Mouse (Mus musculus): ENCODE measurements around the gene Ppm1m. TPM values are rescaled to one million over a fixed set of nuclear protein-coding genes. Genes with fewer than 3 reads are reported as not detected.

Gene Ppm1m
- polyA plus RNA-seq, 1 experiment from 2014 or later: 55.8 TPM

GRCm38 (mm10) chr9:106202819-106203636, 3.5 kb upstream of the Ppm1m start, which contains the start of gene Twf2:
Twf2 (plus strand) TSS chr9:106203108.
- Histone ChIP-seq H3K4me1 (peaks cover 41% of the 10 kb centered on the region), H3K27me3 (no peaks in the 10 kb centered on the region), H3K9me3 (replicated peaks) (no peaks in the 10 kb centered on the region), H3K4me3 (replicated peaks) (peak within 1 kb of the TSS; percentile 67), H3K36me3 (0 out of 2 replicates have a peak, but pooled peaks cover under 1% of the 10 kb centered on the region), H3K9ac (peak within 1 kb of the TSS; percentile 63; the same call in 1 of the 2 replicates), H3K27ac (replicated peaks) (peak within 1 kb of the TSS; percentile 80), H3K4me2 (replicated peaks) (peak within 1 kb of the TSS; percentile 60)
- ATAC-seq (ENCODE audit: insufficient number of reproducible peaks, low FRiP score, low TSS enrichment, low read depth): peak; percentile 91
- under 1% methylated on average over 61 of the region's 61 CpGs for WGBS

- no peaks in the 10 kb centered on the region for H3K27me3 ChIP-seq
- H3K9ac ChIP-seq: no peak overlapping the region
- WGBS: 81% methylated on average over 3 of the region's 3 CpGs
- ATAC-seq (ENCODE audit: insufficient number of reproducible peaks, low FRiP score, low TSS enrichment, low read depth): no peak
- H3K4me1 ChIP-seq: peaks cover 47% of the 10 kb centered on the region
- H3K4me2 ChIP-seq (replicated peaks): peak overlapping the region; percentile 60; the same call in 1 of the 2 replicates
- H3K9me3 ChIP-seq (replicated peaks): no peaks in the 10 kb centered on the region
- no peak overlapping the region; the same call in 1 of the 2 replicates for H3K4me3 ChIP-seq (replicated peaks)
- H3K36me3 ChIP-seq: 0 out of 2 replicates have a peak, but pooled peaks cover under 1% of the 10 kb centered on the region
- H3K27ac ChIP-seq (replicated peaks): no peak overlapping the region
These were observed 2.3 kb upstream of the Ppm1m start for GRCm38 (mm10) chr9:106201895-106202294.

- no peak overlapping the region for H3K27ac ChIP-seq (replicated peaks)
- H3K4me3 ChIP-seq (replicated peaks): peak overlapping the region; percentile 65
- peak overlapping the region; percentile 64 for H3K4me2 ChIP-seq (replicated peaks)
- under 1% methylated on average over 51 of the region's 51 CpGs for WGBS
- peaks cover 31% of the 10 kb centered on the region for H3K4me1 ChIP-seq
- no peaks in the 10 kb centered on the region for H3K9me3 ChIP-seq (replicated peaks)
- H3K27me3 ChIP-seq: no peaks in the 10 kb centered on the region
- peaks cover 26% of the 10 kb centered on the region for H3K36me3 ChIP-seq
- H3K9ac ChIP-seq: peak overlapping the region; percentile 62
- ATAC-seq (ENCODE audit: insufficient number of reproducible peaks, low FRiP score, low TSS enrichment, low read depth): peak; percentile 72
These were observed 536 bp downstream of the Ppm1m start for GRCm38 (mm10) chr9:106198962-106199458.

- Histone ChIP-seq H3K4me2 (replicated peaks) (peak overlapping the region; percentile 64; the same call in 1 of the 2 replicates), H3K36me3 (peaks cover 34% of the 10 kb centered on the region), H3K9me3 (replicated peaks) (no peaks in the 10 kb centered on the region), H3K4me3 (replicated peaks) (peak overlapping the region; percentile 65), H3K27me3 (no peaks in the 10 kb centered on the region), H3K9ac (no peak overlapping the region), H3K27ac (replicated peaks) (no peak overlapping the region), H3K4me1 (peaks cover 24% of the 10 kb centered on the region)
- 91% methylated on average over 9 of the region's 9 CpGs for WGBS
- ATAC-seq (ENCODE audit: insufficient number of reproducible peaks, low FRiP score, low TSS enrichment, low read depth): no peak
These were observed 1.8 kb downstream of the Ppm1m start for GRCm38 (mm10) chr9:106197732-106198131.

GRCm38 (mm10) chr9:106197081-106197713, 2.3 kb downstream of the Ppm1m start:
- H3K36me3 ChIP-seq: peaks cover 39% of the 10 kb centered on the region
- WGBS: 90% methylated on average over 3 of the region's 3 CpGs
- H3K9ac ChIP-seq: no peak overlapping the region
- H3K9me3 ChIP-seq (replicated peaks): no peaks in the 10 kb centered on the region
- peaks cover 22% of the 10 kb centered on the region for H3K4me1 ChIP-seq
- H3K27ac ChIP-seq (replicated peaks): no peak overlapping the region
- no peak overlapping the region for H3K4me2 ChIP-seq (replicated peaks)
- no peak overlapping the region for H3K4me3 ChIP-seq (replicated peaks)
- H3K27me3 ChIP-seq: no peaks in the 10 kb centered on the region
- no peak for ATAC-seq (ENCODE audit: insufficient number of reproducible peaks, low FRiP score, low TSS enrichment, low read depth)

- ATAC-seq (ENCODE audit: insufficient number of reproducible peaks, low FRiP score, low TSS enrichment, low read depth): no peak
- no peak overlapping the region for H3K9ac ChIP-seq
- H3K9me3 ChIP-seq (replicated peaks): no peaks in the 10 kb centered on the region
- peaks cover 21% of the 10 kb centered on the region for H3K4me1 ChIP-seq
- no peaks in the 10 kb centered on the region for H3K27me3 ChIP-seq
- no peak overlapping the region for H3K4me2 ChIP-seq (replicated peaks)
- peaks cover 52% of the 10 kb centered on the region for H3K36me3 ChIP-seq
- no peak overlapping the region for H3K27ac ChIP-seq (replicated peaks)
- no peak overlapping the region for H3K4me3 ChIP-seq (replicated peaks)
- WGBS: 90% methylated on average over 8 of the region's 8 CpGs
These were observed 3.9 kb downstream of the Ppm1m start for GRCm38 (mm10) chr9:106195693-106196092.

GRCm38 (mm10) chr9:106193930-106194807, 5.4 kb downstream of the Ppm1m start:
- Histone ChIP-seq H3K27ac (replicated peaks) (no peak overlapping the region; the same call in 1 of the 2 replicates), H3K36me3 (peaks cover 67% of the 10 kb centered on the region), H3K4me1 (peaks cover 12% of the 10 kb centered on the region), H3K4me2 (replicated peaks) (no peak overlapping the region), H3K9ac (no peak overlapping the region), H3K27me3 (no peaks in the 10 kb centered on the region), H3K4me3 (replicated peaks) (no peak overlapping the region), H3K9me3 (replicated peaks) (no peaks in the 10 kb centered on the region)
- WGBS: 90% methylated on average over 8 of the region's 8 CpGs
- no peak for ATAC-seq (ENCODE audit: insufficient number of reproducible peaks, low FRiP score, low TSS enrichment, low read depth)

- no peak; the same call in 1 of the 2 replicates for ATAC-seq (ENCODE audit: insufficient number of reproducible peaks, low FRiP score, low TSS enrichment, low read depth)
- Histone ChIP-seq H3K27ac (replicated peaks) (no peak overlapping the region; the same call in 1 of the 2 replicates), H3K4me2 (replicated peaks) (no peak overlapping the region), H3K4me1 (peaks cover 6% of the 10 kb centered on the region), H3K9me3 (replicated peaks) (no peaks in the 10 kb centered on the region), H3K9ac (no peak overlapping the region), H3K36me3 (peaks cover 79% of the 10 kb centered on the region), H3K27me3 (no peaks in the 10 kb centered on the region), H3K4me3 (replicated peaks) (no peak overlapping the region)
- WGBS: 83% methylated on average over 1 of the region's 1 CpGs
These were observed 6.5 kb downstream of the Ppm1m start for GRCm38 (mm10) chr9:106192998-106193397.

- no peak overlapping the region for H3K4me2 ChIP-seq (replicated peaks)
- H3K9ac ChIP-seq: no peak overlapping the region
- ATAC-seq (ENCODE audit: insufficient number of reproducible peaks, low FRiP score, low TSS enrichment, low read depth): no peak
- no peak overlapping the region for H3K27ac ChIP-seq (replicated peaks)
- H3K27me3 ChIP-seq: no peaks in the 10 kb centered on the region
- H3K4me3 ChIP-seq (replicated peaks): no peak overlapping the region
- WGBS: 90% methylated on average over 8 of the region's 8 CpGs
- H3K9me3 ChIP-seq (replicated peaks): no peaks in the 10 kb centered on the region
- H3K4me1 ChIP-seq: no peaks in the 10 kb centered on the region
- peaks cover 89% of the 10 kb centered on the region for H3K36me3 ChIP-seq
These were observed 7.5 kb downstream of the Ppm1m start for GRCm38 (mm10) chr9:106192024-106192423.

- no peak overlapping the region for H3K4me3 ChIP-seq (replicated peaks)
- peaks cover 90% of the 10 kb centered on the region for H3K36me3 ChIP-seq
- no peak overlapping the region for H3K27ac ChIP-seq (replicated peaks)
- WGBS: 94% methylated on average over 1 of the region's 1 CpGs
- ATAC-seq (ENCODE audit: insufficient number of reproducible peaks, low FRiP score, low TSS enrichment, low read depth): no peak
- H3K9ac ChIP-seq: no peak overlapping the region
- H3K4me1 ChIP-seq: no peaks in the 10 kb centered on the region
- no peaks in the 10 kb centered on the region for H3K9me3 ChIP-seq (replicated peaks)
- H3K4me2 ChIP-seq (replicated peaks): no peak overlapping the region
- no peaks in the 10 kb centered on the region for H3K27me3 ChIP-seq
These were observed 8.2 kb downstream of the Ppm1m start for GRCm38 (mm10) chr9:106191355-106191754.

All from embryonic facial prominence, embryonic 15.5 days (tissue).